Mouse (Mus musculus) hematopoietic stem cell, adult 5-6 weeks (primary cell): ENCODE measurements around the gene AI854703. TPM values are rescaled to one million over a fixed set of nuclear protein-coding genes. Genes with fewer than 3 reads are reported as not detected.
"Not testable (repeated sequence)": the region's sequence is repeated elsewhere in the genome, so short reads cannot be mapped to it uniquely, and the experiment has no call there.

Experiments used
- ATAC-seq, 2 experiments: fragments of 125-278 bp in 1 of 2; replicated peaks in 1 of 2; 2 replicates each; pipeline ENCODE4 v1.8.0; 2016 to 2017; ENCODE audit warnings: inconsistent platforms in 2 of 2, mild to moderate bottlenecking in 2 of 2, moderate number of reproducible peaks in 2 of 2, low read depth in 1 of 2, moderate TSS enrichment in 1 of 2; ENCODE audit not compliant: low FRiP score in 2 of 2, poor library complexity in 2 of 2, severe bottlenecking in 2 of 2, insufficient read depth in 1 of 2, low TSS enrichment in 1 of 2
- total RNA-seq: library from RNA; stranded (forward); fragments of 172-1452, 232-1000 nt; gene quantifications from 2 replicates; pipeline ENCODE4 v1.2.3, GENCODE M21; 2017

Gene AI854703
- total RNA-seq, 1 experiment from 2014 or later = 2.0 TPM

DNA sequence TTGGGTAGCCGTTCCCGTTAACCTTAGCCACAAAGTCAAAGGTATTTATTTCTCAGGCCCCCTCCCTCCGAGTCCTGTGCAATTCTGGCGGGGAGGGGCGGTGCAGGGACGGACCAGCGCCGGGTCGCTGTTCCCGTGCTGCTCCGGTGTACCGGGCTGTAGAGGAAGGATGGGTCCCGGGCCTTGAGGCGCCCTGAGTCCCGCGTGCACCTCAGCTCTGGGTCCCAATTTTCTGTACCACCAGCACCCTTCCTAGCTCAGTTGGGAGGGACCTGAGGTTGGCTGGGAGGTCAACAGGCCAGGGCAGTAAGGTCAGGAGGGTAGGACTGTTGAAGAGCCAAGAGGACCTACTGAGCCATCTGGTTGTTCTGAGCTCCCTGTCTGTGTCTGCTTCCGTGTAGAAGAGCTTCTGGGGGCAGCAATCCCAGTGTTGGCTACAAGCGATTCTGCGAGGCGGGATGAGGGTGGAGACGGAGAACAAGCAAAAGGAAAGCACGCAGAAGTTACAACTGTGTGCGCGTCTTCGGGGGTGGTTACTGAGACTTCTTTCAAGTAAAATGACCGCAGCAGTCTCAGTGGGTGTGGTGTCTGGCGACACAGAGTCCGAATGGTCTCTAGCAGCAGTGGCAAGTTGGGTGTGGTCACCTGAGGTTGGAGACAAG is 24.4 kb upstream of the AI854703 start:
- peak; percentile 12 to 59; a peak in 2 of 4 replicates for ATAC-seq

GRCm38 (mm10) chr6:48608124-48608523 is 18.4 kb upstream of the AI854703 start:
- ATAC-seq = no peak

GRCm38 (mm10) chr6:48609512-48609911 is 17.1 kb upstream of the AI854703 start:
- ATAC-seq = peak in 1 of 2 experiments; percentile 14; a peak in 1 of 4 replicates

GRCm38 (mm10) chr6:48610657-48611056 is 15.9 kb upstream of the AI854703 start:
- no peak for ATAC-seq

GRCm38 (mm10) chr6:48613464-48613863 is 13.1 kb upstream of the AI854703 start:
- no peak for ATAC-seq

- no peak for ATAC-seq
Observed at GRCm38 (mm10) chr6:48614756-48615155, 11.8 kb upstream of the AI854703 start.

DNA sequence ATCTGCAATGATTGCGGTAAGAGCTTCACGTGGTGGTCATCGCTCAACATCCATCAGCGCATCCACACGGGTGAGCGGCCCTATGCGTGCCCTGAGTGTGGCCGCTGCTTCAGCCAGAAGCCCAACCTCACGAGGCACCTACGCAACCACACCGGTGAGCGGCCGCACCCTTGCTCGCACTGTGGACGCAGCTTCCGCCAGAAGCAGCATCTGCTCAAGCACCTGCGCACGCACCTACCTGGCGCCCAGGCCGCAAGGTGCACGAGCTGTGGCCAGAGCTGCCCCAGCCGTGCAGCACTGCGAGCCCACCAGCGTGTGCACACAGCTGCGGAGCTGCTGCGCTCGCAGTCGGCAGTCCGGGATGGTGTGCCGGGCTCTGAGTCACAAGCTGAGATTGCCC is 6.5 kb upstream of the AI854703 start:
- no peak for ATAC-seq

- ATAC-seq = not testable (repeated sequence)
Observed at GRCm38 (mm10) chr6:48622186-48622843, 4.2 kb upstream of the AI854703 start.

- ATAC-seq = no peak
Observed at GRCm38 (mm10) chr6:48623460-48623859, 3.1 kb upstream of the AI854703 start.

DNA sequence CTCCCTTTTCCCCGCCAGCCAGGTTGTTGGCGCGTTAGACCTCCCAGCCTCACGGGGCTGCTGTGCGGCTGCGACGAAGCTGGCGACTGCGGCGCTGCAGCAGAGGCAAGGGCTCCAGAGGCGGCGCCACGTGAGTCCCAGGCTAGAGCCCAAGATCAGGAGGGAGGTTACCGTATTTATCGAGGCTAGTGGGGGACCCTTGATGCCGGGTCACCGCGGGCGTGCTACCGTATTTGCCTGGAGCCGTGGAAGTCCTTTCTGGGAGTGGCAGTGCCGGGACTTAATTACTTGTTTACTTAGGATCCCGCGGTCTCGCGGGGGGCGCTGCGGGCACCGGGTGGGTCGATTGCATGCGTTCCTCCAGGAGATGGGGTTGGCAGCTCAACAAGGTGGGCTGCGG is 420 bp downstream of the AI854703 start:
- ATAC-seq = peak; percentile 50 to 54; a peak in 3 of 4 replicates

- no peak for ATAC-seq
Observed at GRCm38 (mm10) chr6:48627511-48627924, 954 bp downstream of the AI854703 start.

DNA sequence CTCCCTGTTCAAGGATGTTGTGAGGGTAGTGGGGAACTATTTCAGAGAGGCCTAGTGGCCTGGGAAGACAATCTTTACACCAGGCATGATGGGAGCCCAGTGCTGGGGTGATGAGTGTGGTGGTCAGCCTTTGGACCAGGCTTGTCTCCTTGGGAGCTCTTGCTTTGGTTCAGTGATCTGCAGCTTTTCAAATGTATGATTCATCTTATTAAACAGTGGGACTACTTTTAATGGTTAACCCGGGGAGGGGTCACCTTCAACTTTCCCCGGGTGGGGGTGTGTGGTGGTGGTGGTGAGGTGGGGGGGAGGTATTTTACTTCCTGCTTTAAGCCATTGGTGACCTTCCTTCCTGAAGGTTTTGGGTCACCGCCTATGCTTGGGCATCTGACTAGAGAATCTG is 1.8 kb downstream of the AI854703 start:
- no peak for ATAC-seq

GRCm38 (mm10) chr6:48628808-48629660 is 2.5 kb downstream of the AI854703 start:
- peak in 1 of 2 experiments; percentile 31; a peak in 2 of 4 replicates for ATAC-seq

DNA sequence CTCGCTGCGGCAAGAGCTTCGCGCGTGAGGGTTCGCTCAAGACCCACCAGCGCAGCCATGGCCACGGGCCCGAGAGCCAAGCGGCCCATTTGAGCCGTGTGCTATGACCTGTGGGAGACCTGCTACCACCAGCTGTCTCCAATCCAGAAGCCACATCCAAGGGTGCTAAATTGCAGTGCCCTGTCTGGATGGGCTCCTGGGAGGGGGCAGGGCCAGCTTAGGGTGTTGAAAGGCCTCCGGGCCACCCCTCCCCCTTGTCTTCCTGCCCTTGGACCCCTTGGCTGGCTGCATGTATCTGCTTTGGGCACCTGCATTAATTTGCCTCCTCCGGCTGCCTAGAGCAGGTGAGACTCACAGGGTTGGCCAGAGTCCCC is 3.1 kb downstream of the AI854703 start:
- no peak; a peak in 1 of 4 replicates for ATAC-seq

GRCm38 (mm10) chr6:48630831-48631230 is 4.3 kb downstream of the AI854703 start:
- no peak for ATAC-seq

DNA sequence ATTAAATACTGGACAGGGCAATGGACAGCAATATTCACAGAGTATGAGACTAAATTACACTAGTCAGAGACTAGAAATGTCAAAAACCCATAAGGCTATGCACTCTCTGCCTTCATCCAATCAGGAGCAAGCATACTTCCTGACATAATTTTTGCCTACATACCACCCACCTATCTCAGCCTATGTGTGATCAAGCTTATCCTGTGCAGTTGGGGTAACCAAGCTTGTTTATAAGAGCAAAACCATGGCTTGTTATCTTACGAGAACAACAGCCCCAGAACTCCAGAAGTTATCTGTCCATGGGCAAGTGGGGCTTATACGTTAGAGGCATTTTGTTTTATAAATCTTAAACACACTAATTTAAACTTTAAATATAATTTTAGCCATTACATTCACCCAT is 8.5 kb downstream of the AI854703 start:
- no peak; a peak in 1 of 4 replicates for ATAC-seq

GRCm38 (mm10) chr6:48636515-48636914 is 10.0 kb downstream of the AI854703 start:
- no peak for ATAC-seq
